Mouse (Mus musculus) layer of hippocampus, adult 9-11 months (tissue): ENCODE results near the gene Sfpq.
"Not testable (repeated sequence)": the region's sequence is repeated elsewhere in the genome, so short reads cannot be mapped to it uniquely, and the experiment has no call there.

Source experiments
- DNase-seq: peaks from one replicate; pipeline ENCODE4 v3.0.0; 2022

The Sfpq gene

GRCm38 (mm10) chr4:127021151-127021945, at the start of gene Sfpq:
Sfpq (plus strand) TSS chr4:127021324.
- DNase-seq, result peak; percentile 98

- DNase-seq, result no peak
Measured at GRCm38 (mm10) chr4:126977467-126977866, 43.7 kb upstream of the Sfpq start.

GRCm38 (mm10) chr4:126978706-126979105, 42.4 kb upstream of the Sfpq start:
- no peak for DNase-seq

- DNase-seq, result no peak
Measured at GRCm38 (mm10) chr4:126983321-126983720, 37.8 kb upstream of the Sfpq start.

- DNase-seq, result not testable (repeated sequence)
Measured at GRCm38 (mm10) chr4:126983736-126984525, 37.2 kb upstream of the Sfpq start.

GRCm38 (mm10) chr4:126986768-126987167, 34.4 kb upstream of the Sfpq start:
- DNase-seq, result no peak

- DNase-seq, result no peak
Measured at GRCm38 (mm10) chr4:126988503-126988902, 32.6 kb upstream of the Sfpq start.

- no peak for DNase-seq
Measured at GRCm38 (mm10) chr4:126990553-126990952, 30.6 kb upstream of the Sfpq start.

- no peak for DNase-seq
Measured at GRCm38 (mm10) chr4:126992356-126992755, 28.8 kb upstream of the Sfpq start.

GRCm38 (mm10) chr4:126999372-126999771, 21.8 kb upstream of the Sfpq start:
- DNase-seq, result not testable (repeated sequence)

- no peak for DNase-seq
Measured at GRCm38 (mm10) chr4:127000601-127001105, 20.5 kb upstream of the Sfpq start.

- no peak for DNase-seq
Measured at GRCm38 (mm10) chr4:127004384-127004783, 16.7 kb upstream of the Sfpq start.

- DNase-seq, result peak; percentile 62
Measured at GRCm38 (mm10) chr4:127005113-127005936, 15.8 kb upstream of the Sfpq start.

GRCm38 (mm10) chr4:127015294-127015993, 5.7 kb upstream of the Sfpq start:
- peak; percentile 82 for DNase-seq

GRCm38 (mm10) chr4:127016366-127016765, 4.8 kb upstream of the Sfpq start:
- no peak for DNase-seq

GRCm38 (mm10) chr4:127020411-127021150, 543 bp upstream of the Sfpq start:
- DNase-seq, result no peak

GRCm38 (mm10) chr4:127021989-127022626, 984 bp downstream of the Sfpq start:
- DNase-seq, result peak; percentile 86

- no peak for DNase-seq
Measured at GRCm38 (mm10) chr4:127023201-127023600, 2.1 kb downstream of the Sfpq start.

GRCm38 (mm10) chr4:127024240-127024639, 3.1 kb downstream of the Sfpq start:
- no peak for DNase-seq

- DNase-seq, result no peak
Measured at GRCm38 (mm10) chr4:127026826-127027225, 5.7 kb downstream of the Sfpq start.
